Mouse (Mus musculus) neural tube, embryonic 14.5 days (tissue): ENCODE data around the gene Fat3. TPM values are rescaled to one million over a fixed set of nuclear protein-coding genes. Genes with fewer than 3 reads are reported as not detected.

Experiments used
- ATAC-seq: fragments of 200-750 bp; cut with Nextera tagmentation; 2 replicates; pipeline ENCODE4 v1.8.0; 2017; ENCODE audit warnings: low read depth, mild to moderate bottlenecking, moderate TSS enrichment, moderate library complexity
- H3K27ac ChIP-seq: fragments of 300-500 bp; sonication (generic); 2 replicates; pipeline ENCODE4 v1.5.1; 2014; ENCODE audit warnings: low read depth, mild to moderate bottlenecking, control low read depth, low read length, moderate library complexity, mixed read lengths
- H3K27me3 ChIP-seq: fragments of 300-500 bp; sonication (generic); 2 replicates; pipeline ENCODE4 v1.6.1; 2014; ENCODE audit warnings: low read length; ENCODE audit not compliant: control insufficient read depth, insufficient read depth
- H3K36me3 ChIP-seq: fragments of 300-500 bp; sonication (generic); 2 replicates; pipeline ENCODE4 v1.6.1; 2014; ENCODE audit warnings: low read length, mixed read lengths; ENCODE audit not compliant: control insufficient read depth, insufficient read depth
- H3K4me1 ChIP-seq: fragments of 300-500 bp; sonication (generic); 2 replicates; pipeline ENCODE4 v1.6.1; 2014; ENCODE audit warnings: low read length; ENCODE audit not compliant: control insufficient read depth, insufficient read depth
- H3K4me2 ChIP-seq: fragments of 300-500 bp; sonication (generic); 2 replicates; pipeline ENCODE4 v1.6.1; 2014; ENCODE audit warnings: mild to moderate bottlenecking, low read depth, low read length, control low read depth
- H3K4me3 ChIP-seq: fragments of 300-500 bp; sonication (generic); 2 replicates; pipeline ENCODE4 v1.5.1; 2014; ENCODE audit warnings: low read depth, low read length, control low read depth, mixed read lengths
- H3K9ac ChIP-seq: fragments of 300-500 bp; sonication (generic); replicated peaks from 2 replicates; pipeline ENCODE4 v1.6.1; 2014; ENCODE audit warnings: low read depth, mild to moderate bottlenecking, control low read depth, low read length, mixed read lengths
- H3K9me3 ChIP-seq: fragments of 300-500 bp; sonication (generic); 2 replicates; pipeline ENCODE4 v1.6.1; 2016; ENCODE audit warnings: low read length; ENCODE audit not compliant: control insufficient read depth
- WGBS: fragments of 180-500 bp; shearing (Covaris S2); extraction: QIAGEN DNeasy Blood & Tissue Kit; methylation state at CpG from one replicate; pipeline ENCODE4 v1.1.7; 2014; 5-methylcytosine and 5-hydroxymethylcytosine counted together
- polyA plus RNA-seq: library from polyadenylated mRNA; unstranded; fragments of >200 nt; fragmentation: Nextera tagmentation; extraction: Ambion mirVana; gene quantifications from 2 replicates; pipeline ENCODE4 v1.2.1, GENCODE M21; 2014

Gene Fat3
- polyA plus RNA-seq, 1 experiment from 2014 or later = 21.4 TPM

DNA sequence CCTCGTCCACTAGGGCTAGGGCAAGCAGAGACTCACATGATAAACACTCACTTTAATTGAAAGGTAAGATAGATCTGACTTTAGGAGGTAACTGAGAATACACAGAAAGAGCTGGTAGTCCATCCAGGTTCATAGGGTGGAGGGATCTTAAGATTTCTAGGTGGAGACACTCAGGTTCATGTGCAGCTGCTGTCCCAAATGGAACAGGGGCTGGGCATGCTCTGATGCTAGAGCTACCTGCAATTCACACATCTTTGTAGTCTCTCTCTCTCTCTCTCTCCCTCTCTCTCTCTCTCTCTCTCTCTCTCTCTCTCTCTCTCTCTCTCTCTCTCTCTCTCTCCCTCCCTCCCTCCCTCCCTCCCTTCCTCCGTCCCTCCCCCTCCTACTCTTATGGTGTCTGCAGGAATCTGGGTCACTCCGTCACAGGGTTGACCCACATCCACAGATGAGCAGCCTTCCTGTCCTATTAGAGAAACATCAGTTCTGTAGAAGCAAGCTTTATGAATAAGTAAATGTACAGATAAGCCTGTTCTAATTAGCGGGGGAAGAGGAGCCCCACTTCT lies 148.5 kb downstream of the Fat3 start:
- no peaks in the 10 kb centered on the region for H3K36me3 ChIP-seq
- H3K4me2 ChIP-seq = no peak overlapping the region
- WGBS = 36% methylated on average over 3 of the region's 4 CpGs
- H3K9me3 ChIP-seq = no peaks in the 10 kb centered on the region
- H3K27ac ChIP-seq = no peak overlapping the region
- H3K4me1 ChIP-seq = 0 out of 2 replicates have a peak, but pooled peaks cover 3% of the 10 kb centered on the region
- H3K27me3 ChIP-seq = no peaks in the 10 kb centered on the region
- no peak overlapping the region for H3K4me3 ChIP-seq
- H3K9ac ChIP-seq = no peak overlapping the region
- peak; percentile 21; the same call in 1 of the 2 replicates for ATAC-seq

DNA sequence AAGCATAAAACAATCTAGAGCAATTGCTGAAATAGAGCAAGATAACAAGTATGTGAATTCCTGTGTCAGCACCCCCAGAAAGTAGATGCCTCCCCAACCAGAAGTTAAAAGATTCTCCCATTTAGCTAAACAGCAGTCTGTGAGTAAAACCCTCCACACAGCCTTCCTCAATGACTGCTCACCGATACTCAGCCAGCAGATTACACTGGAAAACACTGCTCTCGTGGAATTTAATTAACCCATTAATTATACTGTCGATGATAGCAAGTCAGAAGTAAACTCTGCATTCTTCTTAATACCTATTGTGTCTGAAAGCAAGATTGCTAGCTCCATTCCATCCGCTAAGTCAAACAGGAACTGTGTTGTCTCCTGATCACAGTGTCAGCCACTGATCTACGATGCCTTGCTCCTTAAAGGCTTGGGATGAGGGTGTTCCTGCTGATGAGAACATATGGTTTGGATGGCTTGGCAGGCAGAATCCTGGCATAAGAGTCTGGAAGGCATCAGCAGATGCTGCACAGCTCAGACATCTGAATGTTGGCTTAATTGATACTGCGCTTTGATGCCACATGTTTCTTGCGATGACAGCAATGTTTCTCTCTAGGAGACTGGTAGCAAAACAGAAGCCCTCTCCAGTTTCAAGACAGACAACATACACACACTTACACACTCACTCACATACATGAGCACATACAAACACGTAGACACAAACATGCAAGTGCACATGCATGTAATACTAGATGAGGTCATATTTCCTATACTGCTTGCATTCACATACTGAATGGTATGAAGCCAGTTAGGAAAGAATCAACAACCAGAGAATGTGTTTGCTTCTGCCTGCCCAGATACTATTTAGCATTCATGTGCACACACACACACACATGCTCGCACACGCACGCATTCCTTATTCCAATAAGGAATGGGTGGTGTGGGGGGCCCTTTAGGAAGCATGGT lies 155.9 kb downstream of the Fat3 start:
- peak overlapping the region; percentile 6; the same call in 1 of the 2 replicates for H3K4me2 ChIP-seq
- no peak overlapping the region for H3K4me3 ChIP-seq

DNA sequence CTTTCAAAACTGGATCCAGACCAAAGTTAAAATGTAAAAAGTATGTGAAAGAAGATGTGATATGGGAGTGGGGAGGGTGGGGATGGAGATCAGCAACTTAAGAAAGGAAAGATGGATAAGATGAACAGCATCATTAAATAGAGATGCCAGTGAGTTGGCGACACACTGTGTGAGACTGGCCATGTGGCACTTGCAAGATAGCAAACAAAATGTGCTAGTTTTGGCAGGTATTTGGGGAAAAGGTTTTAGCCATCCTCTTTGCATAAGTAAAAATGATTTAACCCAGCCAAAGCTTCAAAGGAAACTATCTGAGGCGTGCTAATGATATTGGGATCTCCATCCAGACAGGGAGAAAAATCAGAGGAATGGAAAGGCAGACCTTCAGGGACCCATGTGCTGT lies 157.9 kb downstream of the Fat3 start:
- H3K27me3 ChIP-seq = no peaks in the 10 kb centered on the region
- ATAC-seq = no peak
- H3K4me2 ChIP-seq = no peak overlapping the region
- H3K9me3 ChIP-seq = no peaks in the 10 kb centered on the region
- peaks cover 16% of the 10 kb centered on the region; the same call in 1 of the 2 replicates for H3K4me1 ChIP-seq
- no peak overlapping the region for H3K4me3 ChIP-seq
- H3K27ac ChIP-seq = no peak overlapping the region
- no peak overlapping the region for H3K9ac ChIP-seq
- WGBS = 84% methylated on average over 2 of the region's 2 CpGs
- no peaks in the 10 kb centered on the region for H3K36me3 ChIP-seq

More for the DNA sequence above, 155.9 kb downstream of the Fat3 start:
- no peaks in the 10 kb centered on the region for H3K27me3 ChIP-seq
- peaks cover 16% of the 10 kb centered on the region; the same call in 1 of the 2 replicates for H3K4me1 ChIP-seq
- H3K9ac ChIP-seq = no peak overlapping the region
- ATAC-seq = peak; percentile 78
- WGBS = 44% methylated on average over 11 of the region's 11 CpGs
- H3K9me3 ChIP-seq = no peaks in the 10 kb centered on the region
- no peaks in the 10 kb centered on the region for H3K36me3 ChIP-seq
- H3K27ac ChIP-seq = peak overlapping the region; percentile 30; the same call in 1 of the 2 replicates

- H3K36me3 ChIP-seq = no peaks in the 10 kb centered on the region
- no peak for ATAC-seq
- WGBS = 85% methylated on average over 8 of the region's 8 CpGs
- no peak overlapping the region for H3K4me3 ChIP-seq
- no peak overlapping the region for H3K9ac ChIP-seq
- peaks cover 16% of the 10 kb centered on the region; the same call in 1 of the 2 replicates for H3K4me1 ChIP-seq
- H3K27me3 ChIP-seq = no peaks in the 10 kb centered on the region
- H3K4me2 ChIP-seq = no peak overlapping the region
- H3K9me3 ChIP-seq = no peaks in the 10 kb centered on the region
- no peak overlapping the region for H3K27ac ChIP-seq
Observed at GRCm38 (mm10) chr9:16342577-16342976, 158.5 kb downstream of the Fat3 start.

DNA sequence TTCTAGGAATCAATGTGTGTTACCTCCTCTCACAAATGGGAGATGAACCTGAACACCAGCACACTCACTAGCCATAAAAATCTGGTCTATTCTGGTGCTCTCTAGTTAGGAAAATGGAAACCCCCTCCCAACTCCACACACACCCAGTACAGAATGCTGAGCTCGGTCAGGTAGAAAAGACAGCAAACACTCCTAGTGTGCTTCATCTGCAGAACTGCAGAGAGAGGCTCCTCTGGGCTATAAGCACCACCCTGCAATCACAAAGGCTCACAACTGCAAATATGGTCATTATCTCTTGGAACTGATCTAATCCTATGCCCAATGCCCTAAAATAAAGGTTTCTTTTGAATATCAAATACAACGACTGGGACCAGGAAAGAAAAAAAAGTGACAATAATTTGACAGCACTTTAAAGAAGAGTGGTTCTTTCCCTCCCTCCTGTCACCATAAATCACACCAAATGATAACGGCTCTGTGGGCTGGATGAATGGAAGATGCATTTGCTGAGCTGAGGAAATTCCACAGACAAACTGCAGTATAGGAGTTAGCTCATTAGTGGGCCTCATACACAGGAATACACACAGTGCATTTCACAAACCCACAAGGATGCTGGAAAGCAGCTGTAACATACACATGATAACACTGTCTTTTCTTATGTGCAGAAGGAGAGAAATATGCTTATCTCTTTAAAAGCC lies 170.6 kb downstream of the Fat3 start:
- Histone ChIP-seq H3K36me3 (no peaks in the 10 kb centered on the region), H3K4me3 (no peak overlapping the region), H3K9me3 (no peaks in the 10 kb centered on the region), H3K27me3 (no peaks in the 10 kb centered on the region), H3K9ac (no peak overlapping the region), H3K4me1 (0 out of 2 replicates have a peak, but pooled peaks cover 6% of the 10 kb centered on the region), H3K27ac (no peak overlapping the region), H3K4me2 (no peak overlapping the region)
- peak; percentile 62; the same call in 1 of the 2 replicates for ATAC-seq
- 17% methylated on average over 3 of the region's 3 CpGs for WGBS

DNA sequence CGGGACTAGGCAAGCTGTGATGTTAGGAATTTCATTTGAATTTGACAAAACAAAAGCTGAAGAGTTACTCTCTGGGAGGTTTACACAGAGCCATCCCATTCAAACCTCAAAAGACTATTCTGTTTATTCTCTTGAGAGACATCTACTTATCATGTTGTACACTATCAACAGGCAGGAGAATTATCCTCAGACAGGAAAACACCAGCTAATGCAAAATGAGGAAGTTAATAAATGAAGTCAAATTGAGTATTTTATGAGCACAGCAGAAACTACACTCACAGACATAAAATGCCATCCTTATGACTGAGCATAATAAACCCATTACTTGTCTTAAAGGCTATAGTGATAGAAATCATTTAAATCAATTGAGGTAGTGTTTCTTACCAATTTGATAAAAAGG lies 182.1 kb downstream of the Fat3 start:
- WGBS = 71% methylated on average over 1 of the region's 1 CpGs
- ATAC-seq = no peak

DNA sequence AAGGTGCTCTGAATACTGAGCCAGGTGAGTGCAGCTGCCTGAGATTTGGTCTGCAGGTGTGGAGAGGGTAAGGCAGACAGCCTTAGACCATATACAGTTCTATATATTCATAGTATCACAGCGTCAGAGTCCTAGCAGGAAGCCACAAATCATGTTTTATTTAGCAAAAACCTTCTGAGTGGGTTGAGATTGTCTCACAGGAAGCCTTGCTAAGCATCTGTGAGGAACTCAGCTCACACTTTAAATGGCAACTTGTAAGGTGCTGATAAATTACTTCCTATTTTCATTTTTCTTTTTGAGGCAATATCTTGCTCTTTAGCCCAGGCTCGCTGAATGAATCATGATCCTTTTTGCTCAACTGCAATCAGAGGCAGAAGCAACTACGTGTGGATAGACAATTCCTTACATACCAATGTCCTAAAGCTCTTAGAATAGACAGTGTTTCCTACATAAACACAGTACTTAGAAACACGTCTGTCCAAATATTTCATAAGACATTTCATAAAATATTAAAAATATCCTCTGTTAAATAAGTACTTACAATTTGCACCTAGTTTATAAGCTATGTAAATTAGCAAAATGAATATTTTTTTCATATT lies 188.4 kb downstream of the Fat3 start:
- Histone ChIP-seq H3K4me1 (peaks cover 17% of the 10 kb centered on the region), H3K4me3 (no peak overlapping the region), H3K9ac (no peak overlapping the region), H3K9me3 (no peaks in the 10 kb centered on the region), H3K36me3 (no peaks in the 10 kb centered on the region), H3K27me3 (no peaks in the 10 kb centered on the region), H3K4me2 (no peak overlapping the region), H3K27ac (no peak overlapping the region)
- WGBS = 70% methylated on average over 4 of the region's 4 CpGs
- ATAC-seq = no peak

More for the DNA sequence above, 182.1 kb downstream of the Fat3 start:
- Histone ChIP-seq H3K36me3 (no peaks in the 10 kb centered on the region), H3K4me2 (no peak overlapping the region), H3K9ac (no peak overlapping the region), H3K27me3 (no peaks in the 10 kb centered on the region), H3K27ac (no peak overlapping the region), H3K4me3 (no peak overlapping the region), H3K4me1 (no peaks in the 10 kb centered on the region), H3K9me3 (no peaks in the 10 kb centered on the region)

- peak; percentile 50; the same call in 1 of the 2 replicates for ATAC-seq
- H3K9ac ChIP-seq = no peak overlapping the region
- H3K4me3 ChIP-seq = no peak overlapping the region
- no peaks in the 10 kb centered on the region for H3K36me3 ChIP-seq
- H3K27me3 ChIP-seq = no peaks in the 10 kb centered on the region
- no peak overlapping the region for H3K4me2 ChIP-seq
- H3K9me3 ChIP-seq = no peaks in the 10 kb centered on the region
- 30% methylated on average over 5 of the region's 5 CpGs for WGBS
- H3K4me1 ChIP-seq = peaks cover 17% of the 10 kb centered on the region
- no peak overlapping the region for H3K27ac ChIP-seq
Observed at GRCm38 (mm10) chr9:16310855-16311848, 189.9 kb downstream of the Fat3 start.
